In genomic region chr7:83032025-83032424, GRCm38 (mm10) we compare ENCODE assay signal across 18 mouse cellular contexts.
DNase-seq lines count a peak whose midpoint lies in the region; ATAC-seq and TF ChIP-seq lines count a peak whose summit lies in the region.
"Had no signal": no experiment of that assay in that cellular context is flagged by ENCODE, and none has a peak within 500 bp of the region (broad histone marks: within the 10 kb centered on the region; RNA-seq: fewer than 3 reads in every experiment).

No protein-coding gene starts in this region.

- TF ChIP-seq EP300 in lung, postnatal 0 days (IDR thresholded peaks at IDR 0.05), result no peak

- peaks cover 14% of the 10 kb centered on the region; the same call in 1 of the 2 replicates for H3K4me1 ChIP-seq in embryonic facial prominence, embryonic 12.5 days
- H3K4me1 ChIP-seq in embryonic facial prominence, embryonic 10.5 days, result peaks cover 13% of the 10 kb centered on the region
- H3K4me1 ChIP-seq in limb, embryonic 10.5 days, result peaks cover 22% of the 10 kb centered on the region
- no peaks in the 10 kb centered on the region for H3K4me1 ChIP-seq in lung, postnatal 0 days (ENCODE audit: insufficient read depth, low read depth, low read length)
- H3K4me1 ChIP-seq: liver, embryonic 12.5 days; stomach, embryonic 15.5 days had no signal

- 0 out of 2 replicates have a peak overlapping the region, but pooled peaks have one; percentile 11 for H3K27ac ChIP-seq in embryonic facial prominence, embryonic 12.5 days
- H3K27ac ChIP-seq in embryonic facial prominence, embryonic 10.5 days (replicated peaks), result no peak overlapping the region
- H3K27ac ChIP-seq in limb, embryonic 10.5 days, result peak overlapping the region; percentile 40; the same call in 1 of the 2 replicates
- no peak overlapping the region for H3K27ac ChIP-seq in lung, postnatal 0 days (ENCODE audit: low read length)
- H3K27ac ChIP-seq: heart, adult 2 months; liver, embryonic 12.5 days; neural tube, embryonic 13.5 days; stomach, embryonic 15.5 days had no signal

- H3K9ac ChIP-seq in embryonic facial prominence, embryonic 12.5 days, result no peak overlapping the region
- no peak overlapping the region for H3K9ac ChIP-seq in lung, postnatal 0 days (replicated peaks; ENCODE audit: low read depth)
- H3K9ac ChIP-seq: liver, embryonic 12.5 days; neural tube, embryonic 13.5 days; stomach, embryonic 15.5 days had no signal

- DNase-seq in embryonic facial prominence, embryonic 10.5 days (ENCODE audit: low spot score), result no peak
- DNase-seq in kidney, postnatal 4 days, result peak; percentile 9 to 13
- DNase-seq in kidney, adult 9 months, result no peak
- no peak for DNase-seq in limb, embryonic 10.5 days (ENCODE audit: low spot score)
- no peak for DNase-seq in thymus, adult 18-20 months
- DNase-seq in lung, postnatal 0 days (ENCODE audit: low spot score), result no peak
- DNase-seq: cerebellum, adult 11 months; heart, adult 2 months; heart, postnatal 10 days; layer of hippocampus, postnatal 36 days; lung, postnatal 36 days; midbrain, embryonic 14.5 days had no signal

- no peaks in the 10 kb centered on the region for H3K9me3 ChIP-seq in embryonic facial prominence, embryonic 12.5 days
- no peaks in the 10 kb centered on the region for H3K9me3 ChIP-seq in embryonic facial prominence, embryonic 10.5 days
- no peaks in the 10 kb centered on the region for H3K9me3 ChIP-seq in limb, embryonic 10.5 days (replicated peaks)
- no peaks in the 10 kb centered on the region for H3K9me3 ChIP-seq in lung, postnatal 0 days (ENCODE audit: low read length)
- H3K9me3 ChIP-seq: G1E; liver, embryonic 12.5 days; neural tube, embryonic 13.5 days; stomach, embryonic 15.5 days had no signal

- no peak overlapping the region for H3K4me3 ChIP-seq in embryonic facial prominence, embryonic 12.5 days
- H3K4me3 ChIP-seq in embryonic facial prominence, embryonic 10.5 days, result no peak overlapping the region
- no peak overlapping the region for H3K4me3 ChIP-seq in C2C12 (ENCODE audit: insufficient read depth, poor library complexity, severe bottlenecking)
- H3K4me3 ChIP-seq in limb, embryonic 10.5 days, result no peak overlapping the region
- no peak overlapping the region for H3K4me3 ChIP-seq in lung, postnatal 0 days (ENCODE audit: low read depth, low read length)
- H3K4me3 ChIP-seq: heart, adult 2 months; liver, embryonic 12.5 days; neural tube, embryonic 13.5 days; stomach, embryonic 15.5 days had no signal

- no peak overlapping the region for H3ac ChIP-seq in C2C12 (ENCODE audit: control insufficient read depth, insufficient read length, low read depth)

- no peaks in the 10 kb centered on the region for H3K27me3 ChIP-seq in embryonic facial prominence, embryonic 12.5 days
- H3K27me3 ChIP-seq in embryonic facial prominence, embryonic 10.5 days (replicated peaks; ENCODE audit: low read depth, poor library complexity, severe bottlenecking), result no peaks in the 10 kb centered on the region
- no peaks in the 10 kb centered on the region for H3K27me3 ChIP-seq in C2C12 (ENCODE audit: control insufficient read depth, insufficient read depth, insufficient read length)
- no peaks in the 10 kb centered on the region for H3K27me3 ChIP-seq in limb, embryonic 10.5 days (ENCODE audit: low read depth, poor library complexity, severe bottlenecking)
- H3K27me3 ChIP-seq in lung, postnatal 0 days (replicated peaks; ENCODE audit: insufficient read depth, low read length), result no peaks in the 10 kb centered on the region
- H3K27me3 ChIP-seq: liver, embryonic 12.5 days; neural tube, embryonic 13.5 days; stomach, embryonic 15.5 days had no signal

- no peaks in the 10 kb centered on the region for H3K36me3 ChIP-seq in embryonic facial prominence, embryonic 12.5 days
- no peaks in the 10 kb centered on the region for H3K36me3 ChIP-seq in embryonic facial prominence, embryonic 10.5 days (replicated peaks)
- H3K36me3 ChIP-seq in C2C12 (ENCODE audit: control insufficient read depth, insufficient read depth), result no peaks in the 10 kb centered on the region
- no peaks in the 10 kb centered on the region for H3K36me3 ChIP-seq in limb, embryonic 10.5 days
- no peaks in the 10 kb centered on the region for H3K36me3 ChIP-seq in lung, postnatal 0 days (ENCODE audit: insufficient read depth, low read length)
- H3K36me3 ChIP-seq: G1E; liver, embryonic 12.5 days; neural tube, embryonic 13.5 days; stomach, embryonic 15.5 days had no signal

- no peak overlapping the region for H3K4me2 ChIP-seq in embryonic facial prominence, embryonic 12.5 days (replicated peaks)
- H3K4me2 ChIP-seq in lung, postnatal 0 days (replicated peaks; ENCODE audit: low read depth, low read length), result no peak overlapping the region
- H3K4me2 ChIP-seq: liver, embryonic 12.5 days; neural tube, embryonic 13.5 days; stomach, embryonic 15.5 days had no signal

- no peaks in the 10 kb centered on the region for H3K79me2 ChIP-seq in C2C12 (ENCODE audit: control insufficient read depth, insufficient read depth)

- WGBS in embryonic facial prominence, embryonic 12.5 days, result 81% methylated on average over 1 of the region's 1 CpGs
- WGBS in embryonic facial prominence, embryonic 10.5 days, result 81% methylated on average over 1 of the region's 1 CpGs
- WGBS in limb, embryonic 10.5 days, result 97% methylated on average over 1 of the region's 1 CpGs
- WGBS in lung, postnatal 0 days, result 92% methylated on average over 1 of the region's 1 CpGs

- H3K79me3 ChIP-seq in C2C12 (ENCODE audit: low read depth), result no peaks in the 10 kb centered on the region

- no peak for TF ChIP-seq CTCF in C2C12 (IDR thresholded peaks at IDR 0.05; ENCODE audit: control insufficient read depth, insufficient read depth, insufficient read length)
- no peak for TF ChIP-seq CTCF in lung, postnatal 0 days (IDR thresholded peaks at IDR 0.05)

- no peak; the same call in 1 of the 2 replicates for ATAC-seq in embryonic facial prominence, embryonic 12.5 days (ENCODE audit: insufficient number of reproducible peaks, insufficient read depth, low FRiP score, low TSS enrichment)
- no peak for ATAC-seq in lung, postnatal 0 days
- ATAC-seq: liver, embryonic 12.5 days had no signal

TF ChIP-seq in C2C12, 6 proteins besides CTCF, POLR2A, EP300 and RAD21:
- TF ChIP-seq MYOD1 (IDR thresholded peaks at IDR 0.05; ENCODE audit: control insufficient read depth, insufficient read length, low read depth) (peak; percentile 80), MYOG (IDR thresholded peaks at IDR 0.05; ENCODE audit: control insufficient read depth, extremely low read depth, insufficient read length) (no peak)

Comparison
In these comparisons a context has a peak if more than half of its experiments do, and no peak if none do; other contexts are left out.
1. H3K27ac ChIP-seq: peak in embryonic facial prominence, embryonic 12.5 days (single experiment) and limb, embryonic 10.5 days (single experiment); none in embryonic facial prominence, embryonic 10.5 days (single experiment) and lung, postnatal 0 days (single experiment).
2. DNase-seq: peak in kidney, postnatal 4 days (2 of 2); none in embryonic facial prominence, embryonic 10.5 days (single experiment), kidney, adult 9 months (single experiment), limb, embryonic 10.5 days (single experiment), thymus, adult 18-20 months (0 of 2) and lung, postnatal 0 days (single experiment).